Mouse (Mus musculus) midbrain, embryonic 15.5 days (tissue): ENCODE results near the gene Exoc6. TPM values are rescaled to one million over a fixed set of nuclear protein-coding genes. Genes with fewer than 3 reads are reported as not detected.

ENCODE experiments used
- ATAC-seq: fragments of 200-750 bp; cut with Nextera tagmentation; replicated peaks from 2 replicates; pipeline ENCODE4 v1.8.0; 2017; ENCODE audit warnings: moderate TSS enrichment
- H3K27ac ChIP-seq: fragments of 300-500 bp; sonication (generic); 2 replicates; pipeline ENCODE4 v1.5.1; 2015; ENCODE audit warnings: mild to moderate bottlenecking, inconsistent platforms
- H3K27me3 ChIP-seq: fragments of 300-500 bp; sonication (generic); replicated peaks from 2 replicates; pipeline ENCODE4 v1.6.1; 2015; ENCODE audit warnings: inconsistent platforms
- H3K36me3 ChIP-seq: fragments of 300-500 bp; sonication (generic); replicated peaks from 2 replicates; pipeline ENCODE4 v1.6.1; 2015; ENCODE audit warnings: inconsistent platforms
- H3K4me1 ChIP-seq: fragments of 300-500 bp; sonication (generic); 2 replicates; pipeline ENCODE4 v1.6.1; 2015; ENCODE audit warnings: inconsistent platforms
- H3K4me2 ChIP-seq: fragments of 300-500 bp; sonication (generic); 2 replicates; pipeline ENCODE4 v1.6.1; 2015; ENCODE audit warnings: inconsistent platforms, mild to moderate bottlenecking, moderate library complexity
- H3K4me3 ChIP-seq: fragments of 300-500 bp; sonication (generic); 2 replicates; pipeline ENCODE4 v1.5.1; 2015; ENCODE audit warnings: mild to moderate bottlenecking, inconsistent platforms
- H3K9ac ChIP-seq: fragments of 300-500 bp; sonication (generic); 2 replicates; pipeline ENCODE4 v1.6.1; 2015; ENCODE audit warnings: mild to moderate bottlenecking, inconsistent platforms
- H3K9me3 ChIP-seq: fragments of 300-500 bp; sonication (generic); 2 replicates; pipeline ENCODE4 v1.6.1; 2016; ENCODE audit warnings: inconsistent platforms
- WGBS: fragments of 180-500 bp; shearing (Covaris S2); methylation state at CpG from one replicate; pipeline ENCODE4 v1.1.7; 2015; ENCODE audit warnings: mixed read lengths; 5-methylcytosine and 5-hydroxymethylcytosine counted together
- polyA plus RNA-seq: library from polyadenylated mRNA; unstranded; fragments of >200 nt; fragmentation: Nextera tagmentation; extraction: Ambion mirVana; gene quantifications from 2 replicates; pipeline ENCODE4 v1.2.1, GENCODE M21; 2015

Gene Exoc6
- polyA plus RNA-seq, 1 experiment from 2014 or later, result 22.1 TPM

- Histone ChIP-seq H3K9ac (no peak overlapping the region), H3K36me3 (no peaks in the 10 kb centered on the region), H3K27ac (no peak overlapping the region), H3K4me1 (peaks cover 9% of the 10 kb centered on the region; the same call in 1 of the 2 replicates), H3K4me3 (no peak overlapping the region), H3K27me3 (no peaks in the 10 kb centered on the region), H3K9me3 (no peaks in the 10 kb centered on the region), H3K4me2 (no peak overlapping the region)
- WGBS, result 76% methylated on average over 10 of the region's 10 CpGs
- ATAC-seq, result no peak
These were observed 11.1 kb downstream of the Exoc6 start for GRCm38 (mm10) chr19:37561106-37561892.

- ATAC-seq, result no peak
- H3K9ac ChIP-seq, result no peak overlapping the region
- 33% methylated on average over 4 of the region's 4 CpGs for WGBS
- H3K9me3 ChIP-seq, result no peaks in the 10 kb centered on the region
- H3K27me3 ChIP-seq, result no peaks in the 10 kb centered on the region
- H3K36me3 ChIP-seq, result no peaks in the 10 kb centered on the region
- peaks cover 9% of the 10 kb centered on the region; the same call in 1 of the 2 replicates for H3K4me1 ChIP-seq
- no peak overlapping the region for H3K4me2 ChIP-seq
- no peak overlapping the region for H3K27ac ChIP-seq
- no peak overlapping the region for H3K4me3 ChIP-seq
These were observed 13.5 kb downstream of the Exoc6 start for GRCm38 (mm10) chr19:37563763-37564162.

GRCm38 (mm10) chr19:37565806-37566205, 15.6 kb downstream of the Exoc6 start:
- H3K4me2 ChIP-seq, result no peak overlapping the region
- H3K27ac ChIP-seq, result no peak overlapping the region
- H3K27me3 ChIP-seq, result no peaks in the 10 kb centered on the region
- 0 out of 2 replicates have a peak, but pooled peaks cover 5% of the 10 kb centered on the region for H3K4me1 ChIP-seq
- no peak overlapping the region for H3K4me3 ChIP-seq
- H3K9ac ChIP-seq, result no peak overlapping the region
- ATAC-seq, result no peak
- 44% methylated on average over 7 of the region's 7 CpGs for WGBS
- no peaks in the 10 kb centered on the region for H3K9me3 ChIP-seq
- no peaks in the 10 kb centered on the region for H3K36me3 ChIP-seq

GRCm38 (mm10) chr19:37569186-37569754, 19.1 kb downstream of the Exoc6 start:
- 0 out of 2 replicates have a peak, but pooled peaks cover 5% of the 10 kb centered on the region for H3K4me1 ChIP-seq
- H3K9ac ChIP-seq, result no peak overlapping the region
- no peak for ATAC-seq
- WGBS, result 75% methylated on average over 12 of the region's 12 CpGs
- H3K4me2 ChIP-seq, result no peak overlapping the region
- H3K36me3 ChIP-seq, result no peaks in the 10 kb centered on the region
- no peaks in the 10 kb centered on the region for H3K27me3 ChIP-seq
- no peak overlapping the region for H3K4me3 ChIP-seq
- no peak overlapping the region for H3K27ac ChIP-seq
- no peaks in the 10 kb centered on the region for H3K9me3 ChIP-seq

GRCm38 (mm10) chr19:37570966-37571718, 20.9 kb downstream of the Exoc6 start:
- ATAC-seq, result no peak
- no peak overlapping the region for H3K27ac ChIP-seq
- WGBS, result 44% methylated on average over 10 of the region's 10 CpGs
- no peak overlapping the region for H3K4me2 ChIP-seq
- no peaks in the 10 kb centered on the region for H3K9me3 ChIP-seq
- 0 out of 2 replicates have a peak, but pooled peaks cover 2% of the 10 kb centered on the region for H3K4me1 ChIP-seq
- H3K9ac ChIP-seq, result no peak overlapping the region
- H3K36me3 ChIP-seq, result no peaks in the 10 kb centered on the region
- no peaks in the 10 kb centered on the region for H3K27me3 ChIP-seq
- H3K4me3 ChIP-seq, result no peak overlapping the region

- no peaks in the 10 kb centered on the region for H3K4me1 ChIP-seq
- no peak overlapping the region for H3K9ac ChIP-seq
- H3K36me3 ChIP-seq, result no peaks in the 10 kb centered on the region
- no peak for ATAC-seq
- H3K9me3 ChIP-seq, result no peaks in the 10 kb centered on the region
- no peak overlapping the region for H3K4me3 ChIP-seq
- H3K27me3 ChIP-seq, result no peaks in the 10 kb centered on the region
- H3K4me2 ChIP-seq, result no peak overlapping the region
- 62% methylated on average over 5 of the region's 5 CpGs for WGBS
- H3K27ac ChIP-seq, result no peak overlapping the region
These were observed 24.6 kb downstream of the Exoc6 start for GRCm38 (mm10) chr19:37574802-37575201.

GRCm38 (mm10) chr19:37579607-37580006, 29.4 kb downstream of the Exoc6 start:
- WGBS, result 54% methylated on average over 4 of the region's 4 CpGs

GRCm38 (mm10) chr19:37580438-37580837, 30.2 kb downstream of the Exoc6 start:
- Histone ChIP-seq H3K27ac (no peak overlapping the region), H3K4me1 (no peaks in the 10 kb centered on the region), H3K9ac (no peak overlapping the region), H3K9me3 (no peaks in the 10 kb centered on the region), H3K27me3 (no peaks in the 10 kb centered on the region), H3K4me2 (no peak overlapping the region), H3K4me3 (no peak overlapping the region), H3K36me3 (no peaks in the 10 kb centered on the region)
- ATAC-seq, result no peak
- 69% methylated on average over 6 of the region's 6 CpGs for WGBS

More at GRCm38 (mm10) chr19:37579607-37580006, 29.4 kb downstream of the Exoc6 start:
- no peak overlapping the region for H3K9ac ChIP-seq
- no peaks in the 10 kb centered on the region for H3K27me3 ChIP-seq
- ATAC-seq, result peak; percentile 58; the same call in 1 of the 2 replicates
- H3K4me3 ChIP-seq, result no peak overlapping the region
- no peaks in the 10 kb centered on the region for H3K4me1 ChIP-seq
- no peak overlapping the region for H3K27ac ChIP-seq
- no peak overlapping the region for H3K4me2 ChIP-seq
- no peaks in the 10 kb centered on the region for H3K36me3 ChIP-seq
- no peaks in the 10 kb centered on the region for H3K9me3 ChIP-seq

GRCm38 (mm10) chr19:37585210-37585609, 35.0 kb downstream of the Exoc6 start:
- WGBS, result 64% methylated on average over 14 of the region's 14 CpGs
- no peak for ATAC-seq
- no peaks in the 10 kb centered on the region for H3K4me1 ChIP-seq

GRCm38 (mm10) chr19:37585684-37586083, 35.5 kb downstream of the Exoc6 start:
- Histone ChIP-seq H3K27ac (no peak overlapping the region), H3K36me3 (no peaks in the 10 kb centered on the region), H3K9ac (no peak overlapping the region), H3K4me2 (no peak overlapping the region), H3K4me1 (no peaks in the 10 kb centered on the region), H3K9me3 (no peaks in the 10 kb centered on the region), H3K4me3 (no peak overlapping the region), H3K27me3 (no peaks in the 10 kb centered on the region)
- ATAC-seq, result no peak
- WGBS, result 71% methylated on average over 8 of the region's 8 CpGs

More at GRCm38 (mm10) chr19:37585210-37585609, 35.0 kb downstream of the Exoc6 start:
- Histone ChIP-seq H3K9ac (no peak overlapping the region), H3K27me3 (no peaks in the 10 kb centered on the region), H3K4me2 (no peak overlapping the region), H3K27ac (no peak overlapping the region), H3K4me3 (no peak overlapping the region), H3K36me3 (no peaks in the 10 kb centered on the region), H3K9me3 (no peaks in the 10 kb centered on the region)

GRCm38 (mm10) chr19:37590544-37590943, 40.3 kb downstream of the Exoc6 start:
- H3K27me3 ChIP-seq, result no peaks in the 10 kb centered on the region
- no peaks in the 10 kb centered on the region for H3K4me1 ChIP-seq
- no peaks in the 10 kb centered on the region for H3K9me3 ChIP-seq
- 98% methylated on average over 7 of the region's 7 CpGs for WGBS
- no peak overlapping the region for H3K4me3 ChIP-seq
- H3K4me2 ChIP-seq, result no peak overlapping the region
- no peak overlapping the region for H3K27ac ChIP-seq
- no peaks in the 10 kb centered on the region for H3K36me3 ChIP-seq
- no peak for ATAC-seq
- H3K9ac ChIP-seq, result no peak overlapping the region
